Mouse (Mus musculus): ENCODE measurements around the gene Id1.

GRCm38 (mm10) chr2:152742435-152742834 is 6.4 kb downstream of the Id1 start:
- peak; percentile 93 for TF ChIP-seq CTCF (IDR thresholded peaks at IDR 0.05; ENCODE audit: extremely low read depth, insufficient read length, insufficient replicate concordance, low read depth, low read length)
- no peak for TF ChIP-seq POLR2A (IDR thresholded peaks at IDR 0.05; ENCODE audit: low read depth, low read length)

Measured in small intestine, adult 2 months (tissue).